ENCODE assay signal across 30 mouse cellular contexts in the genomic region with DNA sequence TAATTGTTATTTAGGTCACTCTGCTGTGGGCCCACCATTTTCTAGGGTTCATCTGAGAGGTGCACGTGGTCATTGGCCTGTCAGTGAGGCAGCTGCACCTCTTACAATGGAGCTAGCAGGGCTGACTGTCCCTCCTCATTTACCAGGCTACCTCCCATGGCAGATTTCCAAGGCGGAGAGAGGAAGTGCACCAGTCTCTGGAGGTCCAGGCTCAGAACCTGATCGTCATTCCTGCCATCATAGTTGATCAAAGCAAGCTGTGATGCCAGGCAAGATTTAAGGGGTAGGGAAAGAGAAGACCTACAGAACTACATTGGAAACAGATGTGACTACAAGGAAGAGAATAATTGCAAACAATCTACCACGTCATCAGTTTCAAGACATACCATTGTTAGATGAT.
A peak's percentile ranks its signal among the peaks of the same experiment; 100 is the strongest.
DNase-seq lines count a peak whose midpoint lies in the region; ATAC-seq and TF ChIP-seq lines count a peak whose summit lies in the region.
"Had no signal": no experiment of that assay in that cellular context is flagged by ENCODE, and none has a peak within 500 bp of the region (broad histone marks: within the 10 kb centered on the region; RNA-seq: fewer than 3 reads in every experiment).

No protein-coding gene starts in this region.

- TF ChIP-seq CTCF in hindbrain, postnatal 0 days (IDR thresholded peaks at IDR 0.05; ENCODE audit: low read depth), result no peak

- 64% methylated on average over 4 of the region's 4 CpGs for WGBS in hindbrain, postnatal 0 days
- 68% methylated on average over 4 of the region's 4 CpGs for WGBS in hindbrain, embryonic 11.5 days
- 27% methylated on average over 4 of the region's 4 CpGs for WGBS in limb, embryonic 11.5 days

- H3K4me3 ChIP-seq in hindbrain, postnatal 0 days (ENCODE audit: low read length), result no peak overlapping the region
- H3K4me3 ChIP-seq in hindbrain, embryonic 11.5 days (ENCODE audit: low read depth, low read length), result no peak overlapping the region
- no peak overlapping the region for H3K4me3 ChIP-seq in limb, embryonic 11.5 days (ENCODE audit: low read depth, low read length)
- H3K4me3 ChIP-seq: embryonic facial prominence, embryonic 12.5 days; hindbrain, embryonic 13.5 days; layer of hippocampus, adult 2 months; limb, embryonic 15.5 days; liver, embryonic 13.5 days; stomach, embryonic 15.5 days had no signal

- no peak overlapping the region for H3K27ac ChIP-seq in hindbrain, postnatal 0 days
- H3K27ac ChIP-seq in hindbrain, embryonic 11.5 days (ENCODE audit: low read depth, low read length), result no peak overlapping the region
- H3K27ac ChIP-seq in limb, embryonic 11.5 days (replicated peaks; ENCODE audit: low read depth, low read length), result no peak overlapping the region
- H3K27ac ChIP-seq: hindbrain, embryonic 13.5 days; layer of hippocampus, adult 2 months; limb, embryonic 15.5 days; liver, embryonic 13.5 days; macrophage; stomach, embryonic 15.5 days had no signal

- ATAC-seq in hindbrain, postnatal 0 days, result no peak
- ATAC-seq in hindbrain, embryonic 11.5 days (ENCODE audit: low FRiP score), result no peak
- peak; percentile 50; the same call in 1 of the 2 replicates for ATAC-seq in limb, embryonic 11.5 days (ENCODE audit: insufficient number of reproducible peaks, low FRiP score, low TSS enrichment, low read depth)
- ATAC-seq: forebrain, embryonic 14.5 days; inflammation-experienced regulatory T-cells, adult 6 months; lung, postnatal 0 days had no signal

- no peak overlapping the region for H3K9ac ChIP-seq in hindbrain, postnatal 0 days (replicated peaks; ENCODE audit: low read length)
- H3K9ac ChIP-seq in hindbrain, embryonic 11.5 days (ENCODE audit: low read depth, low read length), result no peak overlapping the region
- no peak overlapping the region for H3K9ac ChIP-seq in limb, embryonic 11.5 days (ENCODE audit: low read length)
- H3K9ac ChIP-seq: embryonic facial prominence, embryonic 12.5 days; hindbrain, embryonic 13.5 days; limb, embryonic 15.5 days; liver, embryonic 13.5 days; stomach, embryonic 15.5 days had no signal

- no peaks in the 10 kb centered on the region for H3K4me1 ChIP-seq in hindbrain, postnatal 0 days (ENCODE audit: insufficient read depth, low read length)
- H3K4me1 ChIP-seq in hindbrain, embryonic 11.5 days (replicated peaks; ENCODE audit: control insufficient read depth, insufficient read depth, low read length), result no peaks in the 10 kb centered on the region
- peaks cover 3% of the 10 kb centered on the region; the same call in 1 of the 2 replicates for H3K4me1 ChIP-seq in limb, embryonic 11.5 days (ENCODE audit: control insufficient read depth, insufficient read depth, low read length)
- H3K4me1 ChIP-seq: limb, embryonic 15.5 days; stomach, embryonic 15.5 days had no signal

- H3K9me3 ChIP-seq in hindbrain, postnatal 0 days (ENCODE audit: low read length), result no peaks in the 10 kb centered on the region
- no peaks in the 10 kb centered on the region for H3K9me3 ChIP-seq in hindbrain, embryonic 11.5 days (ENCODE audit: control insufficient read depth, low read length)
- no peaks in the 10 kb centered on the region for H3K9me3 ChIP-seq in limb, embryonic 11.5 days (ENCODE audit: control insufficient read depth, low read length)
- H3K9me3 ChIP-seq: embryonic facial prominence, embryonic 12.5 days; hindbrain, embryonic 13.5 days; limb, embryonic 15.5 days; liver, embryonic 13.5 days; stomach, embryonic 15.5 days had no signal

- peak; percentile 69 to 70 for DNase-seq in cerebellum, postnatal 10 days
- no peak for DNase-seq in cerebellum, adult 11 months
- peak; percentile 54 for DNase-seq in hindbrain, postnatal 0 days (ENCODE audit: low spot score)
- no peak for DNase-seq in hindbrain, embryonic 11.5 days (ENCODE audit: low spot score)
- peak; percentile 51 for DNase-seq in embryo, embryonic 11 days
- DNase-seq in limb, embryonic 11.5 days (ENCODE audit: low spot score), result peak; percentile 32
- DNase-seq in lung, postnatal 25 days (ENCODE audit: low spot score), result no peak
- no peak for DNase-seq in layer of hippocampus, adult 9-11 months
- DNase-seq: adrenal gland, adult 8-10 months; cerebellum, adult 8-10 months; cerebellum, postnatal 36 days; gastrocnemius, postnatal 36 days; heart, postnatal 14 days; kidney, adult 2 months; kidney, postnatal 36 days; liver, embryonic 13.5 days; lung, adult 18-20 months; midbrain, embryonic 14.5 days; right cerebral cortex, postnatal 25 days; thymus, postnatal 14 days had no signal

- no peaks in the 10 kb centered on the region for H3K27me3 ChIP-seq in hindbrain, postnatal 0 days (ENCODE audit: insufficient read depth, low read length)
- H3K27me3 ChIP-seq in hindbrain, embryonic 11.5 days (ENCODE audit: control insufficient read depth, insufficient read depth, low read length), result no peaks in the 10 kb centered on the region
- no peaks in the 10 kb centered on the region for H3K27me3 ChIP-seq in limb, embryonic 11.5 days (ENCODE audit: control insufficient read depth, insufficient read depth, low read length)
- H3K27me3 ChIP-seq: CH12.LX; embryonic facial prominence, embryonic 12.5 days; hindbrain, embryonic 13.5 days; limb, embryonic 15.5 days; liver, embryonic 13.5 days; stomach, embryonic 15.5 days had no signal

- no peak overlapping the region for H3K4me2 ChIP-seq in hindbrain, postnatal 0 days (ENCODE audit: low read depth, low read length)
- no peak overlapping the region for H3K4me2 ChIP-seq in hindbrain, embryonic 11.5 days (replicated peaks; ENCODE audit: low read depth, low read length)
- H3K4me2 ChIP-seq in limb, embryonic 11.5 days (ENCODE audit: low read depth, severe bottlenecking), result no peak overlapping the region
- H3K4me2 ChIP-seq: embryonic facial prominence, embryonic 12.5 days; hindbrain, embryonic 13.5 days; limb, embryonic 15.5 days; liver, embryonic 13.5 days; stomach, embryonic 15.5 days had no signal

- no peaks in the 10 kb centered on the region for H3K36me3 ChIP-seq in hindbrain, postnatal 0 days (ENCODE audit: insufficient read depth, low read length)
- H3K36me3 ChIP-seq in hindbrain, embryonic 11.5 days (ENCODE audit: control insufficient read depth, insufficient read depth, low read length), result no peaks in the 10 kb centered on the region
- no peaks in the 10 kb centered on the region for H3K36me3 ChIP-seq in limb, embryonic 11.5 days (ENCODE audit: control insufficient read depth, insufficient read depth, low read length)
- H3K36me3 ChIP-seq: embryonic facial prominence, embryonic 12.5 days; hindbrain, embryonic 13.5 days; limb, embryonic 15.5 days; liver, embryonic 13.5 days; stomach, embryonic 15.5 days had no signal

Comparison
In these comparisons a context has a peak if more than half of its experiments do, and no peak if none do; other contexts are left out.
1. DNase-seq: peak in cerebellum, postnatal 10 days (2 of 2), hindbrain, postnatal 0 days (single experiment), embryo, embryonic 11 days (single experiment) and limb, embryonic 11.5 days (single experiment); none in cerebellum, adult 11 months (single experiment), hindbrain, embryonic 11.5 days (single experiment), lung, postnatal 25 days (single experiment) and layer of hippocampus, adult 9-11 months (single experiment).